Comparison of ENCODE assay signal across 23 mouse cellular contexts in genomic region chr2:76057555-76057954, GRCm38 (mm10).
DNase-seq lines count a peak whose midpoint lies in the region; ATAC-seq lines count a peak whose summit lies in the region.
"Had no signal": no experiment of that assay in that cellular context is flagged by ENCODE, and none has a peak within 500 bp of the region (broad histone marks: within the 10 kb centered on the region; RNA-seq: fewer than 3 reads in every experiment).

No protein-coding gene starts in this region.

- H3K4me2 ChIP-seq in kidney, embryonic 16.5 days (replicated peaks; ENCODE audit: low read depth, low read length): no peak overlapping the region
- H3K4me2 ChIP-seq in embryonic facial prominence, embryonic 14.5 days (ENCODE audit: low read depth, low read length): no peak overlapping the region
- H3K4me2 ChIP-seq in limb, embryonic 15.5 days: no peak overlapping the region
- H3K4me2 ChIP-seq: embryonic facial prominence, embryonic 12.5 days; forebrain, embryonic 13.5 days had no signal

- H3K27me3 ChIP-seq in kidney, embryonic 16.5 days (ENCODE audit: insufficient read depth, low read length): no peaks in the 10 kb centered on the region
- no peaks in the 10 kb centered on the region for H3K27me3 ChIP-seq in embryonic facial prominence, embryonic 14.5 days (replicated peaks; ENCODE audit: control insufficient read depth, insufficient read depth, low read length)
- H3K27me3 ChIP-seq in limb, embryonic 15.5 days: no peaks in the 10 kb centered on the region
- H3K27me3 ChIP-seq: embryonic facial prominence, embryonic 12.5 days; forebrain, embryonic 13.5 days had no signal

- no peak for DNase-seq in frontal cortex, postnatal 25 days (ENCODE audit: low spot score in 2 of 2)
- DNase-seq in kidney, postnatal 25 days: no peak
- peak; percentile 43 for DNase-seq in embryonic facial prominence, embryonic 14.5 days (ENCODE audit: low spot score)
- DNase-seq in layer of hippocampus, postnatal 36 days: no peak
- DNase-seq in cerebellum, postnatal 4 days (ENCODE audit: low spot score in 2 of 2): no peak
- DNase-seq: adrenal gland, postnatal 10 days; B cell, adult 2 months; cerebellum, adult 11-12 months; cerebellum, postnatal 10 days; embryo, embryonic 11 days; forebrain, postnatal 0 days; heart, postnatal 10 days; heart, postnatal 4 days; kidney, adult 11 months had no signal

- no peaks in the 10 kb centered on the region for H3K4me1 ChIP-seq in kidney, embryonic 16.5 days (ENCODE audit: insufficient read depth, low read length)
- H3K4me1 ChIP-seq in embryonic facial prominence, embryonic 14.5 days (ENCODE audit: control insufficient read depth, insufficient read depth, low read length): peaks cover 12% of the 10 kb centered on the region
- peaks cover 10% of the 10 kb centered on the region for H3K4me1 ChIP-seq in limb, embryonic 15.5 days

- no peak overlapping the region for H3K9ac ChIP-seq in kidney, embryonic 16.5 days (replicated peaks; ENCODE audit: low read length)
- H3K9ac ChIP-seq in embryonic facial prominence, embryonic 14.5 days (ENCODE audit: low read depth, low read length): no peak overlapping the region
- no peak overlapping the region for H3K9ac ChIP-seq in limb, embryonic 15.5 days
- H3K9ac ChIP-seq: embryonic facial prominence, embryonic 12.5 days; forebrain, embryonic 13.5 days; forebrain, postnatal 0 days had no signal

- H3K9me3 ChIP-seq in kidney, embryonic 16.5 days (ENCODE audit: low read length): no peaks in the 10 kb centered on the region
- no peaks in the 10 kb centered on the region for H3K9me3 ChIP-seq in embryonic facial prominence, embryonic 14.5 days (ENCODE audit: control insufficient read depth, low read length)
- no peaks in the 10 kb centered on the region for H3K9me3 ChIP-seq in limb, embryonic 15.5 days
- H3K9me3 ChIP-seq: embryonic facial prominence, embryonic 12.5 days; forebrain, embryonic 13.5 days; G1E had no signal

- ATAC-seq in frontal cortex, adult (ENCODE audit: low TSS enrichment): peak; percentile 73
- 0 out of 2 replicates have a peak, but pooled peaks have one; percentile 23 for ATAC-seq in kidney, embryonic 16.5 days (ENCODE audit: low FRiP score, low TSS enrichment)
- peak; percentile 65; the same call in 1 of the 2 replicates for ATAC-seq in embryonic facial prominence, embryonic 14.5 days (ENCODE audit: low read depth)
- ATAC-seq in limb, embryonic 15.5 days (ENCODE audit: insufficient number of reproducible peaks, low FRiP score, low TSS enrichment, low read depth): no peak; the same call in 1 of the 2 replicates
- ATAC-seq: CD4-positive, CD25-positive, alpha-beta regulatory T cell, adult 4 months; forebrain, embryonic 13.5 days; forebrain, postnatal 0 days; hindbrain, embryonic 16.5 days; inflammation-experienced regulatory T-cells, adult 6 months had no signal

- no peak overlapping the region for H3K27ac ChIP-seq in kidney, embryonic 16.5 days (ENCODE audit: low read length)
- no peak overlapping the region for H3K27ac ChIP-seq in embryonic facial prominence, embryonic 14.5 days (replicated peaks; ENCODE audit: low read depth, low read length)
- peak overlapping the region; percentile 48; the same call in 1 of the 2 replicates for H3K27ac ChIP-seq in limb, embryonic 15.5 days
- H3K27ac ChIP-seq: embryonic facial prominence, embryonic 12.5 days; forebrain, embryonic 13.5 days had no signal

- no peak overlapping the region for H3K4me3 ChIP-seq in kidney, embryonic 16.5 days (ENCODE audit: low read length)
- H3K4me3 ChIP-seq in embryonic facial prominence, embryonic 14.5 days (ENCODE audit: low read depth, low read length): no peak overlapping the region
- H3K4me3 ChIP-seq in limb, embryonic 15.5 days: no peak overlapping the region
- H3K4me3 ChIP-seq: embryonic facial prominence, embryonic 12.5 days; forebrain, embryonic 13.5 days had no signal

- H3K36me3 ChIP-seq in kidney, embryonic 16.5 days (ENCODE audit: insufficient read depth, low read length): no peaks in the 10 kb centered on the region
- no peaks in the 10 kb centered on the region for H3K36me3 ChIP-seq in embryonic facial prominence, embryonic 14.5 days (ENCODE audit: control insufficient read depth, insufficient read depth, low read length)
- no peaks in the 10 kb centered on the region for H3K36me3 ChIP-seq in limb, embryonic 15.5 days
- H3K36me3 ChIP-seq: embryonic facial prominence, embryonic 12.5 days; G1E had no signal

- 75% methylated on average over 7 of the region's 7 CpGs for WGBS in kidney, embryonic 16.5 days
- WGBS in embryonic facial prominence, embryonic 14.5 days: 67% methylated on average over 7 of the region's 7 CpGs
- WGBS in limb, embryonic 15.5 days: 62% methylated on average over 7 of the region's 7 CpGs
